Mouse (Mus musculus): ENCODE data around the gene Samd9l. TPM values are rescaled to one million over a fixed set of nuclear protein-coding genes. Genes with fewer than 3 reads are reported as not detected.
A peak's percentile ranks its signal among the peaks of the same experiment; 100 is the strongest.
"Not testable (repeated sequence)": the region's sequence is repeated elsewhere in the genome, so short reads cannot be mapped to it uniquely, and the experiment has no call there.

The Samd9l gene
- total RNA-seq, 2 experiments from 2014 or later, result 1.8 to 3.0 TPM

DNA sequence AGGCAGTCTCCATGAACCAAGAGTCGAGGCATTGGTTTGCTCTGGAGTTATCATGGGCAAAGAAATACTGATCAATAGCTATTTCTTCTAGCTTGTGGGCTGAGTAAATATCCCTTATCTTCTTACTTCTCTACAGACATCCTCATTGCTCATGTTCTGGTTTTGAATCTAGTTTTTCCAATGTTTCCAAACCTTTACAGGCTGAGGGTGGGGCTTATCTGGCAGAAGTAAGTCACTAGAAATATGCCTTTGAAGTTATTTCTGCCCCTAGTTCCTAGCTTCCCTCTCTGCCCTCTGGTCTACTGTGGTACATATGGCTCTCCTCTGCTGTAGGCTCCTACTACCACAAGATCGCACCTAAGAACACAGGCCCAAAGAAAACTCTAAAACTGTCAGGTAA lies 20.2 kb downstream of the Samd9l start:
- Histone ChIP-seq H3K4me3 (no peak overlapping the region), H3K27ac (no peak overlapping the region)
- TF ChIP-seq CTCF (conservative IDR thresholded peaks at IDR 0.05), result no peak
- no peak for DNase-seq (ENCODE audit: low spot score in 2 of 2)

- TF ChIP-seq CTCF (conservative IDR thresholded peaks at IDR 0.05), result no peak
- no peak for DNase-seq (ENCODE audit: low spot score in 2 of 2)
- Histone ChIP-seq H3K27ac (no peak overlapping the region), H3K4me3 (no peak overlapping the region)
These were observed 22.7 kb downstream of the Samd9l start for GRCm38 (mm10) chr6:3376687-3377086.

DNA sequence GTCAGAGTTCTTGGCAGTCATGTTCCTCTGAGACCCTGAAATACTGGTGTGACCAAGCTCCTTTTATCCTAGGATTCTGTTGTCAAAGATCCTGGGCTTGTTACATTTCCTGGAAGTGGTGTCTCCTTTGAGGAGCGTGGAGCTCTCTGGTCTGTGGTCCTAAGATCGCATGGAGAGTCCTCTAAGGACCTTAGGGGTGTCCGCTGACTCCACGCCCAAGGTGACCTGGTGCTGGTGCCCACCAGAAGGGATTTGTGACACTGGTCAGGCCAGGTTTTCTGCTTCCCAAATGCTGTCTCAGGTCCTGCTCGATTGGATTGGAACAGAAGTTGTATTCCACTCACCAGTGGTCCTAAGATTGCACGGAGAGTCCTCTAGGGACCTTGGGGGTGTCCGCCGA lies 29.8 kb downstream of the Samd9l start:
- TF ChIP-seq CTCF (conservative IDR thresholded peaks at IDR 0.05), result no peak
- Histone ChIP-seq H3K27ac (no peak overlapping the region), H3K4me3 (no peak overlapping the region)
- DNase-seq (ENCODE audit: low spot score in 2 of 2), result no peak

- not testable (repeated sequence) for H3K27ac ChIP-seq; DNase-seq (ENCODE audit: low spot score in 2 of 2); H3K4me3 ChIP-seq
These were observed 33.8 kb downstream of the Samd9l start for GRCm38 (mm10) chr6:3365609-3366008.

GRCm38 (mm10) chr6:3345924-3346597 lies 53.3 kb downstream of the Samd9l start:
- DNase-seq (ENCODE audit: low spot score in 2 of 2), result peak; percentile 2 to 10
- peak; percentile 77 for TF ChIP-seq CTCF (conservative IDR thresholded peaks at IDR 0.05)

DNA sequence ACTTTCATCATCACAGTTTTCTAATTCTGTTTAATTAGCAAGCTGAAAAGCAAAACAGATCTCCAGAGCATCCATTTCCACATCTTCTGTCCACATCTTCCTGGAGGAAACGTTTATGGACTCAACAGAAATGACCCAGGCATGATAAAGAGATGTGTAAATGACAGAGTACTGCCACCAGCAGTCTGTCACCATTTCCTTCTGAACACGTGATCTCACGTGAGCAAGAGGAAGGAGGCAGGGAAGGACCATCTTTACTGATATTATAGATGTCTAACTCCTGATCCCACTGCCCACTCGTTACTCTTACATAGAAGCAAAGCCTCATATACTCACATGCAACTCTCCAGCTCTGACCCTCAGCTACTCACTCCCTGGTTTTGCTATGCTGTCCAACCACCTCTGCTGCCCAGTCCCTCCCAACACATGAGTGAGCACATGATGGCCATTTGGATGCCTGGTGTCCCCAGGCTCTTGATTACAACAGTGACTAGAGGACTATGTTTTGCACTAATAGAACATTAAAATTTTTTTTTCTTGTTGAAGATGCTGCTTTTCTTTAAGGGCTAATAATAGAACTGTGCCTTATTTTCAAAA lies 54.2 kb downstream of the Samd9l start:
- not testable (repeated sequence) for H3K27ac ChIP-seq; DNase-seq (ENCODE audit: low spot score in 2 of 2); H3K4me3 ChIP-seq

More at GRCm38 (mm10) chr6:3345924-3346597, 53.3 kb downstream of the Samd9l start:
- not testable (repeated sequence) for H3K27ac ChIP-seq, H3K4me3 ChIP-seq

DNA sequence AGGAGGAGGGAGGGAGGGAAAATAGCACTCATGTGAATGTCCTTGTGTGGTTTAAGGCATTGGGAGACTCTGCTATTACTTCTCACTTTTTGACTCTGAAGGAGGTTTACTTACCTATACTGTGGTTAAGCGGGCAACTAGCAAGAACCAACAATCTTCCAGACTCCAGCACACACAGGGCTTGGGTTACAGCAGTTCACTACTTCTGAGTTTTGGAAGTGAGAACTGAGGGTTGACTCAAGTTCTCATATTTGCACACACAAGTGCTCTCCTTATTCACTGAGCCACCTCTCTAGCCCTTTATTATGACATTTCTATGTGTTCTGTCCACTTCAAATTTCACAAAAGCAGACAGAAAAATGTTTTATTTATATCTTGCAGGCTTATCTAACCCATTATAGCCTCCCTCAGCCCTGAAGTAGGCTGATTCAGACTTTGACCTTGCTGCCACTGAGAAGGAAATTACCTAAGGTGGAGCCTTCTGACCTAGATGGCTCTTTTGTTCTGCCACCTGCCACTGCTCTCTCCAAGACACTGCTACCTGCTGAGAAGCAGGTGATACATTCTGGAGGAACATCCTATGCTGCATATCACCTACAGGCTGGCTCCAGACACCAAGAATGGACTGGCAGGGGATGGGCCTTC lies 55.6 kb downstream of the Samd9l start:
- H3K27ac ChIP-seq; DNase-seq (ENCODE audit: low spot score in 2 of 2); H3K4me3 ChIP-seq: not testable (repeated sequence)

DNA sequence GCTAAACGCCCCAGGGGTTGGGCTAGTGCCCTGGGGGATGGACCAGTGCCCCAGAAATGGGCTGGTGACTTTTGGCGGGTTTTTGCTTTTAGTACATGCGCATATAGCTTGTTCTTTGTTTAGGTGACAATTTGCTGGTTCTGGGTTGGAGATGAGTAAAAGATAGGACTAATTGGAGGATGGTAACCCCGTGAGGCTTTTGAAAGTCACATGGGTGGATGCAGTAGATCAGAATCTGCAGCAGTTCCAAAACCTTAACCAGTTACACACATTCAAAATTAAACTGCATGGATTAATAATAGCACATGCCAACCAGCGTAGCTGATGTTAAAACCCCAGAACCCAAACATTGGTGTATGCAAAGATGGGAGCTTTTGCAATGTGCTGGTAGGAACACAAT lies 57.9 kb downstream of the Samd9l start:
- DNase-seq (ENCODE audit: low spot score in 2 of 2), result no peak
- H3K4me3 ChIP-seq, result no peak overlapping the region
- TF ChIP-seq CTCF (conservative IDR thresholded peaks at IDR 0.05), result no peak
- no peak overlapping the region for H3K27ac ChIP-seq

DNA sequence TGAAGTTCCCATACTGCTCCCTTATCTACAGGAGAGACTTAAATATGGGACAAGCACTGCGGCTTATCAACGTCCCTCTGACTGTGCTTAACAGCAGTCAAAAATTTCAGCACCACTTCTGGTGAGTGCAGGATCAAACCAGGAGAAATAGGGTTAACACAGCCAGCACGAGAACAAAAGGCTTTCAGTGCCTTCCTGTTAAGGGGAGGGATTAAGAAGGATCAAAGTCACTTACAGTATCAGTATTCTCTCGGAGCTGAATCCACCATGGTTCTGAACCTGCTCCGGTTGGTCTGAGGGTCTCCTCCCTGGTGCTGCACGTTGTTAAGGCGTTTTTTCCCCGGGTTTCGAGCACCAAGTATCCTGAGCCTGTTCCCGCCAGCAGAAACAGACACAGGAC lies 58.4 kb downstream of the Samd9l start:
- DNase-seq (ENCODE audit: low spot score in 2 of 2); H3K27ac ChIP-seq: not testable (repeated sequence)
- H3K4me3 ChIP-seq, result peak overlapping the region; percentile 19; the same call in 1 of the 2 replicates

- not testable (repeated sequence) for DNase-seq (ENCODE audit: low spot score in 2 of 2); H3K4me3 ChIP-seq; H3K27ac ChIP-seq
These were observed 60.2 kb downstream of the Samd9l start for GRCm38 (mm10) chr6:3339131-3339530.

Other genes with a start within 250 kb of the Samd9l start
- under 1 TPM; 0.31 to 0.44 TPM for gene Hepacam2, start 98.7 kb upstream of the Samd9l start, total RNA-seq (2021)
- 10 to 100 TPM; 52.1 to 54.2 TPM for gene Vps50, start 98.8 kb upstream of the Samd9l start, total RNA-seq (2021)